Mouse (Mus musculus) heart, postnatal 36 days (tissue): ENCODE data around the gene Cwh43. TPM values are rescaled to one million over a fixed set of nuclear protein-coding genes. Genes with fewer than 3 reads are reported as not detected.

Source experiments
- total RNA-seq, 2 experiments: library from RNA; stranded (reverse); gene quantifications; 2 replicates each; pipeline ENCODE4 v1.2.3; 2021

Cwh43 gene
- total RNA-seq, 2 experiments from 2014 or later = not detected

Other genes with a start within 250 kb of the Cwh43 start
- gene Fryl, start 149.5 kb upstream of the Cwh43 start, total RNA-seq = 10 to 100 TPM; 37.6 to 45.2 TPM
- gene Ociad1, start 113.3 kb upstream of the Cwh43 start, total RNA-seq = 100 to 1,000 TPM; 241 to 249 TPM
- gene Ociad2, start 65.0 kb upstream of the Cwh43 start, total RNA-seq = 1 to 10 TPM; 5.8 to 7.3 TPM
- 10 to 100 TPM; 14.7 to 18.2 TPM for gene Dcun1d4, start 74.9 kb downstream of the Cwh43 start, total RNA-seq
- gene Lrrc66, start 226.5 kb downstream of the Cwh43 start, total RNA-seq = not detected
- gene Sgcb, start 241.7 kb downstream of the Cwh43 start, total RNA-seq = 100 to 1,000 TPM in 1 of 2 experiments, 10 to 100 TPM in 1; 97.5 to 103 TPM
- gene Spata18, start 245.3 kb downstream of the Cwh43 start, total RNA-seq = under 1 TPM; 0.27 to 0.28 TPM